Mouse (Mus musculus) embryonic facial prominence, embryonic 13.5 days (tissue): ENCODE results near the gene Npr3. TPM values are rescaled to one million over a fixed set of nuclear protein-coding genes. Genes with fewer than 3 reads are reported as not detected.
"Not testable (repeated sequence)": the region's sequence is repeated elsewhere in the genome, so short reads cannot be mapped to it uniquely, and the experiment has no call there.

Experiments
- ATAC-seq: fragments of 200-750 bp; cut with Nextera tagmentation; 2 replicates; pipeline ENCODE4 v1.8.0; 2017; ENCODE audit warnings: low read depth; ENCODE audit not compliant: insufficient number of reproducible peaks, insufficient read depth, low FRiP score, low TSS enrichment
- H3K27ac ChIP-seq: fragments of 300-500 bp; sonication (generic); 2 replicates; pipeline ENCODE4 v1.5.1; 2015; ENCODE audit warnings: moderate library complexity, mild to moderate bottlenecking, inconsistent platforms
- H3K27me3 ChIP-seq: fragments of 300-500 bp; sonication (generic); 2 replicates; pipeline ENCODE4 v1.6.1; 2015; ENCODE audit warnings: mild to moderate bottlenecking, inconsistent platforms
- H3K36me3 ChIP-seq: fragments of 300-500 bp; sonication (generic); 2 replicates; pipeline ENCODE4 v1.6.1; 2015; ENCODE audit warnings: mild to moderate bottlenecking, inconsistent platforms
- H3K4me1 ChIP-seq: fragments of 300-500 bp; sonication (generic); 2 replicates; pipeline ENCODE4 v1.6.1; 2015; ENCODE audit warnings: inconsistent platforms
- H3K4me2 ChIP-seq: fragments of 300-500 bp; sonication (generic); 2 replicates; pipeline ENCODE4 v1.6.1; 2015; ENCODE audit warnings: moderate library complexity, mild to moderate bottlenecking, inconsistent platforms
- H3K4me3 ChIP-seq: fragments of 300-500 bp; sonication (generic); 2 replicates; pipeline ENCODE4 v1.5.1; 2015; ENCODE audit warnings: mild to moderate bottlenecking, inconsistent platforms
- H3K9ac ChIP-seq: fragments of 300-500 bp; sonication (generic); 2 replicates; pipeline ENCODE4 v1.6.1; 2015; ENCODE audit warnings: mild to moderate bottlenecking, inconsistent platforms
- H3K9me3 ChIP-seq: fragments of 300-500 bp; sonication (generic); 2 replicates; pipeline ENCODE4 v1.6.1; 2016; ENCODE audit warnings: inconsistent platforms
- WGBS: fragments of 180-500 bp; shearing (Covaris S2); methylation state at CpG from one replicate; pipeline ENCODE4 v1.1.7; 2015; ENCODE audit warnings: mixed read lengths; 5-methylcytosine and 5-hydroxymethylcytosine counted together
- polyA plus RNA-seq: library from polyadenylated mRNA; unstranded; fragments of >200 nt; fragmentation: Nextera tagmentation; extraction: Ambion mirVana; gene quantifications from 2 replicates; pipeline ENCODE4 v1.2.1, GENCODE M21; 2015

The Npr3 gene
- polyA plus RNA-seq, 1 experiment from 2014 or later: 5.8 TPM

GRCm38 (mm10) chr15:11835913-11836312, 71.2 kb downstream of the Npr3 start:
- H3K4me3 ChIP-seq: no peak overlapping the region
- H3K36me3 ChIP-seq: no peaks in the 10 kb centered on the region
- no peak overlapping the region for H3K9ac ChIP-seq
- H3K9me3 ChIP-seq: no peaks in the 10 kb centered on the region
- H3K4me2 ChIP-seq: no peak overlapping the region
- 41% methylated on average over 1 of the region's 1 CpGs for WGBS
- H3K27me3 ChIP-seq: no peaks in the 10 kb centered on the region
- peaks cover 5% of the 10 kb centered on the region; the same call in 1 of the 2 replicates for H3K4me1 ChIP-seq
- ATAC-seq: no peak
- H3K27ac ChIP-seq: no peak overlapping the region

GRCm38 (mm10) chr15:11822347-11822746, 84.7 kb downstream of the Npr3 start:
- not testable (repeated sequence) for H3K4me2 ChIP-seq, H3K4me1 ChIP-seq, H3K4me3 ChIP-seq, H3K27me3 ChIP-seq, H3K27ac ChIP-seq, ATAC-seq, H3K9ac ChIP-seq, H3K36me3 ChIP-seq, H3K9me3 ChIP-seq
- 80% methylated on average over 6 of the region's 6 CpGs for WGBS

GRCm38 (mm10) chr15:11815551-11815950, 91.5 kb downstream of the Npr3 start:
- no peaks in the 10 kb centered on the region for H3K36me3 ChIP-seq
- no peak overlapping the region for H3K27ac ChIP-seq
- H3K4me1 ChIP-seq: no peaks in the 10 kb centered on the region
- H3K9ac ChIP-seq: no peak overlapping the region
- H3K27me3 ChIP-seq: no peaks in the 10 kb centered on the region
- no peak for ATAC-seq
- no peaks in the 10 kb centered on the region for H3K9me3 ChIP-seq
- H3K4me2 ChIP-seq: no peak overlapping the region
- WGBS: 62% methylated on average over 4 of the region's 4 CpGs
- no peak overlapping the region for H3K4me3 ChIP-seq

- H3K4me2 ChIP-seq: no peak overlapping the region
- no peak for ATAC-seq
- H3K27ac ChIP-seq: no peak overlapping the region
- H3K9me3 ChIP-seq: no peaks in the 10 kb centered on the region
- 60% methylated on average over 4 of the region's 4 CpGs for WGBS
- no peak overlapping the region for H3K4me3 ChIP-seq
- H3K9ac ChIP-seq: no peak overlapping the region
- H3K4me1 ChIP-seq: peaks cover 9% of the 10 kb centered on the region
- no peaks in the 10 kb centered on the region for H3K36me3 ChIP-seq
- no peaks in the 10 kb centered on the region for H3K27me3 ChIP-seq
Observed at GRCm38 (mm10) chr15:11803576-11803975, 103.5 kb downstream of the Npr3 start.

GRCm38 (mm10) chr15:11801863-11802722, 105.0 kb downstream of the Npr3 start:
- no peak for ATAC-seq
- 49% methylated on average over 13 of the region's 13 CpGs for WGBS

GRCm38 (mm10) chr15:11794632-11795031, 112.5 kb downstream of the Npr3 start:
- Histone ChIP-seq H3K4me2 (no peak overlapping the region), H3K36me3 (no peaks in the 10 kb centered on the region), H3K9me3 (no peaks in the 10 kb centered on the region), H3K27ac (no peak overlapping the region), H3K9ac (no peak overlapping the region), H3K4me1 (no peaks in the 10 kb centered on the region), H3K27me3 (no peaks in the 10 kb centered on the region), H3K4me3 (no peak overlapping the region)
- ATAC-seq: no peak
- WGBS: 20% methylated on average over 2 of the region's 2 CpGs

More at GRCm38 (mm10) chr15:11801863-11802722, 105.0 kb downstream of the Npr3 start:
- H3K36me3 ChIP-seq: no peaks in the 10 kb centered on the region
- H3K9ac ChIP-seq: no peak overlapping the region
- no peak overlapping the region for H3K4me3 ChIP-seq
- no peaks in the 10 kb centered on the region for H3K9me3 ChIP-seq
- H3K27me3 ChIP-seq: no peaks in the 10 kb centered on the region
- H3K4me1 ChIP-seq: peaks cover 9% of the 10 kb centered on the region
- H3K27ac ChIP-seq: no peak overlapping the region
- H3K4me2 ChIP-seq: peak overlapping the region; percentile 16; the same call in 1 of the 2 replicates

Other genes with a start within 250 kb of the Npr3 start
- 721 and 790 TPM in 2 replicates for gene Sub1, start 89.7 kb upstream of the Npr3 start, polyA plus RNA-seq
- gene Zfr, start 210.5 kb upstream of the Npr3 start, polyA plus RNA-seq: 125 TPM in 2 replicates